Mouse (Mus musculus): Measurements from ENCODE around the gene Zfp488. TPM values are rescaled to one million over a fixed set of nuclear protein-coding genes. Genes with fewer than 3 reads are reported as not detected.

Gene Zfp488
- polyA plus RNA-seq, 1 experiment from 2014 or later: not detected

DNA sequence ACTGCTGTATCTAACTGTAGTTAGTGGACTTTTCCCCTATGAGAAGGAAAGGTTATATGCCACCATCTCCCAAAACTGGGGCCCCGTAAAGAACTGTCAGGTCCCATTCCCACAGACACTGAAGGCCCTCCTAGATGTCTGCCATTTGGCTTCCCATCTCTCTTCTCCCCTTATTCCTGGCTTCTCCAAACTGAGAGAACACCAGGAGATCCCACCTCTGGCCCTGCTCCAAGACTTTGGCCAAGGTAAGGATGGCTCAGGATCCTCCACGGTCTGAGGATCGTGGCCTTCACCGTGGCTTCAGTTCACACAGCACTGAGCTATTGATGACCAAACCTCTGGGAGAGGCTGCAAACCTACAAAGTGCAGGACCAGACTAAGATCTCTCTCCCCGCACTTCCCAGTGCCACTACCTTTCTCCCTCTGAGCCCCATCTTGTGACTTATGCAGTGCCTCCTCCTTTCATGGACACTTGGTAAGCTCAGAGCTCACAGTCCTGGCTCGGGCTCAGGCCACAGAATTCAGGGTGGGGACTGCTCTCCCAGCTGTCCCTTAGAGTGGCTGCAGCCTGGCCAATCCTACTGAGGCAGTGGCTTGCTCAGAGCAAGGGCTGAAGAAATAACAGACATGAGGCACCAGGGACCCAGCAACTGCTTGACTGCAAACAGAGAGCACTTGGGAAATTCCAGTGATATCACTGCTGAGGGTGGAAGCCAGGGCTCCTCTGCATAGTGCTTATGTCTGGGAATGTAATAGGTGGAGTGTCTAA, 15.1 kb upstream of the Zfp488 start:
- Histone ChIP-seq H3K4me2 (ENCODE audit: low read depth, low read length) (no peak overlapping the region), H3K36me3 (ENCODE audit: control insufficient read depth, insufficient read depth) (no peaks in the 10 kb centered on the region), H3K4me3 (ENCODE audit: low read depth, low read length) (no peak overlapping the region), H3K27ac (ENCODE audit: low read length) (no peak overlapping the region), H3K27me3 (ENCODE audit: control insufficient read depth, insufficient read depth, low read depth, low read length) (no peaks in the 10 kb centered on the region), H3K9me3 (replicated peaks; ENCODE audit: control insufficient read depth, low read length) (no peaks in the 10 kb centered on the region), H3K4me1 (ENCODE audit: control insufficient read depth, low read depth, low read length) (no peaks in the 10 kb centered on the region), H3K9ac (ENCODE audit: low read depth, low read length) (no peak overlapping the region)
- no peak for ATAC-seq (ENCODE audit: low read depth)
- 67% methylated on average over 6 of the region's 6 CpGs for WGBS (ENCODE audit: insufficient replicate concordance)

DNA sequence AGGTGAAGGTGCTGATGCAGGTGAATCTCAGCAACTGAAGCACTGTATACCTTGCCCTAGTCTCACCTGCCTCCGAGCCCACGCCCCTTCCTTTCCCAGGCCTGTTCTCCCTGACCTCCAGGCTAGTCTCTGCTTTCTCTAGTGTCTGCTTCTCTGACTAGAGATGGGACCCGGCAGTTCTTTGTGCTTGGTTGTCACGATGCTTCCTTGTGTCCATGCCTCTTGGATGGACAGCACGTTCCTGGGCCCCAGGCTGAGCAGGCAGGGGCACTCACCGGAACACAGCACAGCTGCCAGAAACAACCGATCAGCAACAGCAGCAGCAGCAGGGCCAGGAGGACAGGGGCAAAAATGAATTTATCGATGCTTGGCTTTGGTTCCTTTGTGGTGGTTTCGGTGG, 14.5 kb upstream of the Zfp488 start:
- WGBS (ENCODE audit: insufficient replicate concordance): 75% methylated on average over 9 of the region's 9 CpGs

DNA sequence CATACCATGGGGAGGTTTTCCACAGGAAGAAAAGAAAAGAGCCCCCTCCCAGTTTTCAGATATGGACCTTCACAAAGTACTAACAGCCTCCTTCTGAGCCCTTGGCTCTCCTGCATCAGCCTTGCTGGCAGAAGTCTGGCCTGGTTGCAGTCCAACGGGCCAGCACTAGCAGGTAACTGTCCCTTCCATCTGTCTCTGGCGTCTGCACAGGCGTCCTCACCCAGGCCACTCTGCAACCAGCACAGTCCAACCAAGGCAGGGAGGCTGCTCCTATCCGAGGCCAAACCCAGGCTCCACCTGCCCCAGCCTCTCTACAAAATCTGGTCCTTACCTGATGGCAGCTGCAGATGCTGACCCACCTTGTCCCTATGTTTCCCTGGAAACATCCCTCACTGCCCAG, 13.4 kb upstream of the Zfp488 start:
- WGBS (ENCODE audit: insufficient replicate concordance): 44% methylated on average over 4 of the region's 4 CpGs

More for the DNA sequence above, 14.5 kb upstream of the Zfp488 start:
- Histone ChIP-seq H3K9ac (ENCODE audit: low read depth, low read length) (no peak overlapping the region), H3K4me3 (ENCODE audit: low read depth, low read length) (no peak overlapping the region), H3K4me1 (ENCODE audit: control insufficient read depth, low read depth, low read length) (no peaks in the 10 kb centered on the region), H3K27me3 (ENCODE audit: control insufficient read depth, insufficient read depth, low read depth, low read length) (no peaks in the 10 kb centered on the region), H3K4me2 (ENCODE audit: low read depth, low read length) (no peak overlapping the region), H3K27ac (ENCODE audit: low read length) (no peak overlapping the region), H3K36me3 (ENCODE audit: control insufficient read depth, insufficient read depth) (no peaks in the 10 kb centered on the region), H3K9me3 (replicated peaks; ENCODE audit: control insufficient read depth, low read length) (no peaks in the 10 kb centered on the region)
- ATAC-seq (ENCODE audit: low read depth): no peak

DNA sequence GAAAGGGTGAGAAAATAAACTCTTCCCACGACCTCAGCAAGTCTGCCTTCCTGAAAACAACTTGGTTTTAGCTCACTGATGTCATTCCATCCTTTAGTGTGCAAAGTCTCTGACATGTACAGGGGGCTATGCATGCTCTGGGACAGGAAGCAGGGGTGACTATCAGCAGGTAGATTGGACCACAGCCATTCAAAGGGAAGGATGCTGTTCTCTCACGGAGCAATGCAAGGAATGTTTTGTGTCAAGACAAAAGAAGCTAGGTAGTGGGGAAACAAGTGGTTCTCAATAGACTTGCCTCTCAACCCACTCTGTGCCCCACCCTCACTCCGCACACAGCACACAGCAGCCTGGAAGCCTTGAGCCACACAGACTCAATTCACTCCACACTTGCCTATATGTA, 10.6 kb upstream of the Zfp488 start:
- Histone ChIP-seq H3K4me2 (ENCODE audit: low read depth, low read length) (no peak overlapping the region), H3K36me3 (ENCODE audit: control insufficient read depth, insufficient read depth) (no peaks in the 10 kb centered on the region), H3K9me3 (replicated peaks; ENCODE audit: control insufficient read depth, low read length) (no peaks in the 10 kb centered on the region), H3K27ac (ENCODE audit: low read length) (no peak overlapping the region), H3K4me1 (ENCODE audit: control insufficient read depth, low read depth, low read length) (no peaks in the 10 kb centered on the region), H3K9ac (ENCODE audit: low read depth, low read length) (no peak overlapping the region), H3K27me3 (ENCODE audit: control insufficient read depth, insufficient read depth, low read depth, low read length) (no peaks in the 10 kb centered on the region), H3K4me3 (ENCODE audit: low read depth, low read length) (no peak overlapping the region)
- ATAC-seq (ENCODE audit: low read depth): no peak
- WGBS (ENCODE audit: insufficient replicate concordance): 40% methylated on average over 3 of the region's 3 CpGs

More for the DNA sequence above, 13.4 kb upstream of the Zfp488 start:
- Histone ChIP-seq H3K9ac (ENCODE audit: low read depth, low read length) (no peak overlapping the region), H3K27ac (ENCODE audit: low read length) (no peak overlapping the region), H3K27me3 (ENCODE audit: control insufficient read depth, insufficient read depth, low read depth, low read length) (no peaks in the 10 kb centered on the region), H3K4me2 (ENCODE audit: low read depth, low read length) (no peak overlapping the region), H3K9me3 (replicated peaks; ENCODE audit: control insufficient read depth, low read length) (no peaks in the 10 kb centered on the region), H3K4me1 (ENCODE audit: control insufficient read depth, low read depth, low read length) (no peaks in the 10 kb centered on the region), H3K36me3 (ENCODE audit: control insufficient read depth, insufficient read depth) (no peaks in the 10 kb centered on the region), H3K4me3 (ENCODE audit: low read depth, low read length) (no peak overlapping the region)
- no peak for ATAC-seq (ENCODE audit: low read depth)

DNA sequence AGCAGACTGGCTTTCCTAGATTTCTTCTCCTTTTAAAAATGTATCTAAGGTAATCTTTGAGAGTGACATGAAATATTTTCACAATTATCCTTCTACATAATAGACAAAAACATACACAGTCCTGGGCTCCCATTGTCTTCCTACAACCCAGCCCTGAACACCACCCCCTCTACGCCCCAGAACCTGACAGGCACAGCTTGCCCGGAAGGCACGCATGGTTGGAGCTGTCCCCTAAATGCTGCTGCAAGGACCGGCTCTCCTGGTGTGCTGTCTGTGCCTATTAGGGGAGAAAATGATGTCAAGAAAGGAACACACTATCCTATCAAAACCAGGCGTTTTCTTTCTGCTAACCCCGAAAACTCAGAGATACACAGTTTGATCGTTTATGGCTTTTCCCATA, 816 bp downstream of the Zfp488 start:
- 47% methylated on average over 7 of the region's 7 CpGs for WGBS (ENCODE audit: insufficient replicate concordance)
- H3K27ac ChIP-seq (ENCODE audit: low read length): no peak overlapping the region
- H3K4me2 ChIP-seq (ENCODE audit: low read depth, low read length): no peak overlapping the region
- no peaks in the 10 kb centered on the region for H3K4me1 ChIP-seq (ENCODE audit: control insufficient read depth, low read depth, low read length)
- no peaks in the 10 kb centered on the region for H3K36me3 ChIP-seq (ENCODE audit: control insufficient read depth, insufficient read depth)
- no peaks in the 10 kb centered on the region for H3K9me3 ChIP-seq (replicated peaks; ENCODE audit: control insufficient read depth, low read length)
- H3K27me3 ChIP-seq (ENCODE audit: control insufficient read depth, insufficient read depth, low read depth, low read length): peaks cover 10% of the 10 kb centered on the region
- H3K9ac ChIP-seq (ENCODE audit: low read depth, low read length): no peak overlapping the region
- ATAC-seq (ENCODE audit: low read depth): no peak
- H3K4me3 ChIP-seq (ENCODE audit: low read depth, low read length): no peak overlapping the region

DNA sequence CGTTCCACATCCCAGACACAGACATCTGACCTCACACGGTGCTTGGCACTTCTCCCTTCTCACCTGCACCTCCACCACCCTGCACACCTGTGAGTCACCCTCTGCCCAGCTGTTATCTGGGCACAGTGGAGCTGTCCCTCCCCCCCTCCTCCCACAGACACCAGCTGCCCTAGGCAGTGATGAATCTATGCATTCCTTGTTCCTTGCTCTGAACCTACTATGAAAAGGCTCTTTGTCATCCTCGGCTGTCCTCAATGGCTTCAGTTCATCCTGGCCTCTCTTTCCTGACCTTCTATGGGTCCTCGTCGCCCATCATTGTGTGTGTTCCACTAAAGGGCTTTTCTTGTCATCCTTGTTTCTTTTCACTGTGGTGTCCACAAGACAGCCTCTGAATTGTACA, 3.8 kb downstream of the Zfp488 start:
- peaks cover 10% of the 10 kb centered on the region for H3K27me3 ChIP-seq (ENCODE audit: control insufficient read depth, insufficient read depth, low read depth, low read length)
- WGBS (ENCODE audit: insufficient replicate concordance): 55% methylated on average over 5 of the region's 5 CpGs
- no peak for ATAC-seq (ENCODE audit: low read depth)
- no peak overlapping the region for H3K4me3 ChIP-seq (ENCODE audit: low read depth, low read length)
- no peaks in the 10 kb centered on the region for H3K9me3 ChIP-seq (replicated peaks; ENCODE audit: control insufficient read depth, low read length)
- H3K4me2 ChIP-seq (ENCODE audit: low read depth, low read length): no peak overlapping the region
- no peak overlapping the region for H3K27ac ChIP-seq (ENCODE audit: low read length)
- no peaks in the 10 kb centered on the region for H3K36me3 ChIP-seq (ENCODE audit: control insufficient read depth, insufficient read depth)
- H3K9ac ChIP-seq (ENCODE audit: low read depth, low read length): no peak overlapping the region
- no peaks in the 10 kb centered on the region for H3K4me1 ChIP-seq (ENCODE audit: control insufficient read depth, low read depth, low read length)

DNA sequence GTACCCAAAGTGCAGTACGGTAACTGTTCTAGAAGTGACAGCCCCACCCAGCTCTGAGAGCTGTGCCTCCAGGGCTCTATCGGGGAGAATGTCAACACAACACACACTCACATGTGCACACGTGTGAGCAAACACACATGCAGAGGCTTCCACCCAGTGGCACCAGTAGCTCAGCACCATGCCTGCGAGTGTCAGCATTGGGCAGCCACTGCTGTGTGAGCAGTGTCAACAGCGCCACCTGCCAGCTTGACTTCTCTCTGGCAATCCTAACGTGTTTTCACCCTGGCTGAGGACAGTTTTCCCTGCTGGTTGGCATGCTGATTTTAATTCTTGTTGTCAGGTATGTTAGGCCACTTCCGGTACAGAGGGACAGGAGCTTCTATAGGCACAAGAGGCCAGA, 5.9 kb downstream of the Zfp488 start:
- no peak for ATAC-seq (ENCODE audit: low read depth)
- no peak overlapping the region for H3K4me2 ChIP-seq (ENCODE audit: low read depth, low read length)
- no peaks in the 10 kb centered on the region; the same call in 1 of the 2 replicates for H3K27me3 ChIP-seq (ENCODE audit: control insufficient read depth, insufficient read depth, low read depth, low read length)
- H3K4me3 ChIP-seq (ENCODE audit: low read depth, low read length): no peak overlapping the region
- no peaks in the 10 kb centered on the region for H3K4me1 ChIP-seq (ENCODE audit: control insufficient read depth, low read depth, low read length)
- WGBS (ENCODE audit: insufficient replicate concordance): 46% methylated on average over 7 of the region's 7 CpGs
- H3K9ac ChIP-seq (ENCODE audit: low read depth, low read length): no peak overlapping the region
- H3K36me3 ChIP-seq (ENCODE audit: control insufficient read depth, insufficient read depth): no peaks in the 10 kb centered on the region
- H3K27ac ChIP-seq (ENCODE audit: low read length): no peak overlapping the region
- no peaks in the 10 kb centered on the region for H3K9me3 ChIP-seq (replicated peaks; ENCODE audit: control insufficient read depth, low read length)

DNA sequence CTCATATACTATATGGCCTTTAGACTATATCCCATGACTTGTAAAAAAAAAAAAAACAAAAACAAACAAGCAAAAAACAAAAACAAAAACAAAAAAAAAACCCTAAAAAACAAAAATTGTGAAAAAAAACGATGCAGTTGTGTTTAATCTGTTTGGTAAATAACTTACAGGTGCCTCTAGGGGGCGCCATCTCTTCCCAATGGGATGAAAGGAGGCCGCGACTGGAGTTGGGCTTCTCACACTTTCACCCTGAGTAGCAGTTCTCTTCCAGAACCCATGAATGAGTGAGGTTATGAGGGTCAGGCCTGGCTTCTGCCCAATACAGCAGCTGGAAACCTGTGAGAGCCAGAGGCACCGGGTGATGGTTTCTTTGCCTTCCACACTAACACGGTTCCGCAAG, 12.9 kb downstream of the Zfp488 start:
- no peak overlapping the region for H3K4me3 ChIP-seq (ENCODE audit: low read depth, low read length)
- no peaks in the 10 kb centered on the region for H3K36me3 ChIP-seq (ENCODE audit: control insufficient read depth, insufficient read depth)
- H3K9me3 ChIP-seq (replicated peaks; ENCODE audit: control insufficient read depth, low read length): no peaks in the 10 kb centered on the region
- H3K27me3 ChIP-seq (ENCODE audit: control insufficient read depth, insufficient read depth, low read depth, low read length): no peaks in the 10 kb centered on the region
- no peak overlapping the region for H3K9ac ChIP-seq (ENCODE audit: low read depth, low read length)
- no peaks in the 10 kb centered on the region for H3K4me1 ChIP-seq (ENCODE audit: control insufficient read depth, low read depth, low read length)
- H3K4me2 ChIP-seq (ENCODE audit: low read depth, low read length): no peak overlapping the region
- ATAC-seq (ENCODE audit: low read depth): no peak
- no peak overlapping the region for H3K27ac ChIP-seq (ENCODE audit: low read length)
- 63% methylated on average over 7 of the region's 7 CpGs for WGBS (ENCODE audit: insufficient replicate concordance)

DNA sequence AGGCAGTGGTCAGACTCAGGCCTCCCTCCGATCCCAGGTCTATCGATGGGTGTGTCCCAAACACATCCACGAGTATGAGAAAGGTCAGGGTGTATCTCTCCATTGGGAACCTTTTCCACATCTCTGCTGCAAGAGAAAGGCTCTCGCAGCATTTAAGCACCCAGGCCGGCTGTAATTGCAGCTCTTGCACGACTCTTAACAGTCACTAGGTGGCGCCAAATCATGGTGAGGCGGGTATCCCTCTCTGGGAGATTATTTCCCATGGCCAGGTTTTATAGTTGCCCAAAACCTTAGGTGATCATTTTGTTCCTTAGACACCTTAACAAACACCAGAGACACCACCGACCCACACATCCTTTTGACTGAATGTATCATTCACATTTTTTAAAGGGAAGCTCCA, 19.2 kb downstream of the Zfp488 start:
- no peaks in the 10 kb centered on the region for H3K36me3 ChIP-seq (ENCODE audit: control insufficient read depth, insufficient read depth)
- no peak overlapping the region for H3K4me2 ChIP-seq (ENCODE audit: low read depth, low read length)
- no peak overlapping the region for H3K27ac ChIP-seq (ENCODE audit: low read length)
- no peak overlapping the region for H3K4me3 ChIP-seq (ENCODE audit: low read depth, low read length)
- H3K9ac ChIP-seq (ENCODE audit: low read depth, low read length): no peak overlapping the region
- no peaks in the 10 kb centered on the region for H3K27me3 ChIP-seq (ENCODE audit: control insufficient read depth, insufficient read depth, low read depth, low read length)
- no peaks in the 10 kb centered on the region for H3K4me1 ChIP-seq (ENCODE audit: control insufficient read depth, low read depth, low read length)
- H3K9me3 ChIP-seq (replicated peaks; ENCODE audit: control insufficient read depth, low read length): no peaks in the 10 kb centered on the region
- ATAC-seq (ENCODE audit: low read depth): no peak
- WGBS (ENCODE audit: insufficient replicate concordance): 11% methylated on average over 9 of the region's 9 CpGs
